Mouse (Mus musculus): ENCODE data around the gene Vash2. TPM values are rescaled to one million over a fixed set of nuclear protein-coding genes. Genes with fewer than 3 reads are reported as not detected.
"Not testable (repeated sequence)": the region's sequence is repeated elsewhere in the genome, so short reads cannot be mapped to it uniquely, and the experiment has no call there.

Gene Vash2
- total RNA-seq, 2 experiments from 2014 or later, result 9.9 to 11.9 TPM

- intact Hi-C loops (cut with DNase I), result no loop called here
- DNase-seq (ENCODE audit: extremely low spot score in 1 of 2, low spot score in 2 of 2), result no peak
These were observed 48.9 kb downstream of the Vash2 start for GRCm38 (mm10) chr1:190930181-190930580.

GRCm38 (mm10) chr1:190929010-190929695 lies 49.9 kb downstream of the Vash2 start:
- no peak for DNase-seq (ENCODE audit: extremely low spot score in 1 of 2, low spot score in 2 of 2)
- intact Hi-C loops (cut with DNase I), result no loop called here

- intact Hi-C loops (cut with DNase I), result no loop called here
- DNase-seq (ENCODE audit: extremely low spot score in 1 of 2, low spot score in 2 of 2), result peak; percentile 94 to 99
These were observed 50.6 kb downstream of the Vash2 start for GRCm38 (mm10) chr1:190928370-190929009.

GRCm38 (mm10) chr1:190927751-190928369 lies 51.2 kb downstream of the Vash2 start:
- intact Hi-C loops (cut with DNase I), result no loop called here
- DNase-seq (ENCODE audit: extremely low spot score in 1 of 2, low spot score in 2 of 2), result no peak

GRCm38 (mm10) chr1:190927311-190927710 lies 51.8 kb downstream of the Vash2 start:
- intact Hi-C loops (cut with DNase I), result no loop called here
- DNase-seq (ENCODE audit: extremely low spot score in 1 of 2, low spot score in 2 of 2), result no peak

- DNase-seq (ENCODE audit: extremely low spot score in 1 of 2, low spot score in 2 of 2); intact Hi-C loops (cut with DNase I): not testable (repeated sequence)
These were observed 54.3 kb downstream of the Vash2 start, which contains the start of gene Angel2 for GRCm38 (mm10) chr1:190924812-190925211. Gene Angel2 (plus strand): TSS chr1:190925112.

GRCm38 (mm10) chr1:190919725-190920469 lies 59.2 kb downstream of the Vash2 start:
- no peak for DNase-seq (ENCODE audit: extremely low spot score in 1 of 2, low spot score in 2 of 2)
- intact Hi-C loops (cut with DNase I), result no loop called here

GRCm38 (mm10) chr1:190918938-190919337 lies 60.2 kb downstream of the Vash2 start:
- intact Hi-C loops (cut with DNase I), result no loop called here
- peak; percentile 36 to 69 for DNase-seq (ENCODE audit: extremely low spot score in 1 of 2, low spot score in 2 of 2)

- intact Hi-C loops (cut with DNase I), result no loop called here
- no peak for DNase-seq (ENCODE audit: extremely low spot score in 1 of 2, low spot score in 2 of 2)
These were observed 66.5 kb downstream of the Vash2 start for GRCm38 (mm10) chr1:190912623-190913022.

GRCm38 (mm10) chr1:190911415-190912123 lies 67.5 kb downstream of the Vash2 start, which contains the start of gene Rps6kc1:
Gene Rps6kc1 (minus strand): TSS chr1:190911770.
- peak; percentile 83 to 93 for DNase-seq (ENCODE audit: extremely low spot score in 1 of 2, low spot score in 2 of 2)
- intact Hi-C loops (cut with DNase I), result no loop called here

- intact Hi-C loops (cut with DNase I), result no loop called here
These were observed 68.3 kb downstream of the Vash2 start for GRCm38 (mm10) chr1:190910836-190911235.

GRCm38 (mm10) chr1:190904714-190905113 lies 74.4 kb downstream of the Vash2 start:
- DNase-seq (ENCODE audit: extremely low spot score in 1 of 2, low spot score in 2 of 2), result no peak
- intact Hi-C loops (cut with DNase I), result no loop called here

More at GRCm38 (mm10) chr1:190910836-190911235, 68.3 kb downstream of the Vash2 start:
- DNase-seq (ENCODE audit: extremely low spot score in 1 of 2, low spot score in 2 of 2), result no peak

GRCm38 (mm10) chr1:190904136-190904535 lies 75.0 kb downstream of the Vash2 start:
- no peak for DNase-seq (ENCODE audit: extremely low spot score in 1 of 2, low spot score in 2 of 2)
- intact Hi-C loops (cut with DNase I), result no loop called here

GRCm38 (mm10) chr1:190901082-190901481 lies 78.0 kb downstream of the Vash2 start:
- intact Hi-C loops (cut with DNase I), result no loop called here

GRCm38 (mm10) chr1:190898899-190899575 lies 80.1 kb downstream of the Vash2 start:
- intact Hi-C loops (cut with DNase I), result no loop called here
- no peak for DNase-seq (ENCODE audit: extremely low spot score in 1 of 2, low spot score in 2 of 2)

More at GRCm38 (mm10) chr1:190901082-190901481, 78.0 kb downstream of the Vash2 start:
- DNase-seq (ENCODE audit: extremely low spot score in 1 of 2, low spot score in 2 of 2), result no peak

GRCm38 (mm10) chr1:190898186-190898585 lies 80.9 kb downstream of the Vash2 start:
- intact Hi-C loops (cut with DNase I), result no loop called here

More at GRCm38 (mm10) chr1:190898186-190898585, 80.9 kb downstream of the Vash2 start:
- no peak for DNase-seq (ENCODE audit: extremely low spot score in 1 of 2, low spot score in 2 of 2)
